Mouse (Mus musculus): Measurements from ENCODE around the gene Klhl12. TPM values are rescaled to one million over a fixed set of nuclear protein-coding genes. Genes with fewer than 3 reads are reported as not detected.
"Not testable (repeated sequence)": the region's sequence is repeated elsewhere in the genome, so short reads cannot be mapped to it uniquely, and the experiment has no call there.

Gene Klhl12
- polyA plus RNA-seq, 1 experiment: 30.3 TPM

DNA sequence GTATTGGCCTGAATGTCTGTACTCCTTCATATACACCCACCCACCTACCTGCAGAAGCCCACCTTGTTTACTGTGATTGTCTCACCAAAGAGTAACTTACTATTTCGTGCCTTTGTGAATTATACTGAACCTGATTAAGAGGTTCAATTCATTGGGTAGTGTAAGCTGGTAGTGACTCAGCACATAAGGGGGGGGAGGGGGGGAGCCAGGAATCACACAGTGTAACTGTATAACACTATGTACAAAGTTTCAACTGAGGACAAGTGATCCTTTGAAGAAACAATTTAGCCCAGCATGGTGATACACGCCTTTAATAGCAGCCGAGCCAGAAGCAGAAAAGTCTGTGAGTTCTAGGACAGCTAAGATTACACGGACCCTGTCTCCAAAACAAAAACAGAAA, 21.9 kb upstream of the Klhl12 start:
- TF ChIP-seq POLR2A (IDR thresholded peaks at IDR 0.05; ENCODE audit: control insufficient read depth, low read depth, low read length) (no peak), CTCF (IDR thresholded peaks at IDR 0.05; ENCODE audit: control insufficient read depth, insufficient read depth, insufficient replicate concordance, low read depth, low read length) (no peak)
- H3K4me1 ChIP-seq (ENCODE audit: control insufficient read depth, insufficient read depth, low read length): peaks cover 2% of the 10 kb centered on the region; the same call in 1 of the 2 replicates
- no peaks in the 10 kb centered on the region for H3K27me3 ChIP-seq (ENCODE audit: control insufficient read depth, insufficient read depth, low read length)
- peak overlapping the region; percentile 24 for H3K27ac ChIP-seq (ENCODE audit: control insufficient read depth, insufficient read depth, low read depth, low read length)
- peaks cover 3% of the 10 kb centered on the region for H3K36me3 ChIP-seq (ENCODE audit: control insufficient read depth, insufficient read depth, low read length)
- H3K4me3 ChIP-seq (ENCODE audit: control insufficient read depth, low read depth, low read length): no peak overlapping the region

- no peaks in the 10 kb centered on the region; the same call in 1 of the 2 replicates for H3K36me3 ChIP-seq (ENCODE audit: control insufficient read depth, insufficient read depth, low read length)
- H3K27ac ChIP-seq (ENCODE audit: control insufficient read depth, insufficient read depth, low read depth, low read length): no peak overlapping the region
- TF ChIP-seq POLR2A (IDR thresholded peaks at IDR 0.05; ENCODE audit: control insufficient read depth, low read depth, low read length): no peak
- no peak overlapping the region for H3K4me3 ChIP-seq (ENCODE audit: control insufficient read depth, low read depth, low read length)
- H3K4me1 ChIP-seq (ENCODE audit: control insufficient read depth, insufficient read depth, low read length): peaks cover 2% of the 10 kb centered on the region; the same call in 1 of the 2 replicates
- H3K27me3 ChIP-seq (ENCODE audit: control insufficient read depth, insufficient read depth, low read length): no peaks in the 10 kb centered on the region
These were observed 19.9 kb upstream of the Klhl12 start for GRCm38 (mm10) chr1:134435414-134435813.

GRCm38 (mm10) chr1:134440437-134440836, 14.9 kb upstream of the Klhl12 start:
- Histone ChIP-seq H3K27me3 (ENCODE audit: control insufficient read depth, insufficient read depth, low read length) (no peaks in the 10 kb centered on the region), H3K4me1 (ENCODE audit: control insufficient read depth, insufficient read depth, low read length) (no peaks in the 10 kb centered on the region), H3K27ac (ENCODE audit: control insufficient read depth, insufficient read depth, low read depth, low read length) (no peak overlapping the region), H3K4me3 (ENCODE audit: control insufficient read depth, low read depth, low read length) (no peak overlapping the region), H3K36me3 (ENCODE audit: control insufficient read depth, insufficient read depth, low read length) (no peaks in the 10 kb centered on the region)
- TF ChIP-seq POLR2A (IDR thresholded peaks at IDR 0.05; ENCODE audit: control insufficient read depth, low read depth, low read length) (no peak), CTCF (IDR thresholded peaks at IDR 0.05; ENCODE audit: control insufficient read depth, insufficient read depth, insufficient replicate concordance, low read depth, low read length) (no peak)

GRCm38 (mm10) chr1:134441737-134442136, 13.6 kb upstream of the Klhl12 start:
- H3K36me3 ChIP-seq (ENCODE audit: control insufficient read depth, insufficient read depth, low read length); H3K27me3 ChIP-seq (ENCODE audit: control insufficient read depth, insufficient read depth, low read length): not testable (repeated sequence)

DNA sequence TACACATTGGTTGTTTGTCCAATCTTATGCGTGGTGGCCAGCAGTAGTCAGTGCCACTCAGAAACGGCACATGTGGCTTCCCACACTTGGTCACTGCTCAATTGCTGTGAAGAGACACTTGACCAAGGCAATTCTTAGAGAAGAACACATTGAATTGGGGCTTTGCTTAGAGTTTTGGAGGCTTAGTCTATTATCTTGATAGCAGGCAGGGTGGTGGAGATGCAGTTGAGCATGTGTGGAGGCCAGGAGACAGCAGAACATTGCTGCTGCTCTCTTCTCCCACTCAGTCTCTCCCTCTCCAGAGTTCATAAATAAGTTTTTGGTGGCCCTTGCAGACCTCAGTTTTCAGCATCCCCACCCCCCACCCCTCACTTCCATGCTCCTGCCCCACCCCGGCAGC, 12.9 kb upstream of the Klhl12 start:
- no peaks in the 10 kb centered on the region for H3K36me3 ChIP-seq (ENCODE audit: control insufficient read depth, insufficient read depth, low read length)
- H3K4me3 ChIP-seq (ENCODE audit: control insufficient read depth, low read depth, low read length): no peak overlapping the region
- TF ChIP-seq POLR2A (IDR thresholded peaks at IDR 0.05; ENCODE audit: control insufficient read depth, low read depth, low read length) (no peak), CTCF (IDR thresholded peaks at IDR 0.05; ENCODE audit: control insufficient read depth, insufficient read depth, insufficient replicate concordance, low read depth, low read length) (no peak)
- no peak overlapping the region for H3K27ac ChIP-seq (ENCODE audit: control insufficient read depth, insufficient read depth, low read depth, low read length)
- H3K27me3 ChIP-seq (ENCODE audit: control insufficient read depth, insufficient read depth, low read length): no peaks in the 10 kb centered on the region
- no peaks in the 10 kb centered on the region for H3K4me1 ChIP-seq (ENCODE audit: control insufficient read depth, insufficient read depth, low read length)

More at GRCm38 (mm10) chr1:134441737-134442136, 13.6 kb upstream of the Klhl12 start:
- H3K4me3 ChIP-seq (ENCODE audit: control insufficient read depth, low read depth, low read length); H3K4me1 ChIP-seq (ENCODE audit: control insufficient read depth, insufficient read depth, low read length); H3K27ac ChIP-seq (ENCODE audit: control insufficient read depth, insufficient read depth, low read depth, low read length): not testable (repeated sequence)

GRCm38 (mm10) chr1:134443288-134443687, 12.0 kb upstream of the Klhl12 start:
- H3K4me3 ChIP-seq (ENCODE audit: control insufficient read depth, low read depth, low read length); H3K27ac ChIP-seq (ENCODE audit: control insufficient read depth, insufficient read depth, low read depth, low read length); H3K27me3 ChIP-seq (ENCODE audit: control insufficient read depth, insufficient read depth, low read length); H3K36me3 ChIP-seq (ENCODE audit: control insufficient read depth, insufficient read depth, low read length); H3K4me1 ChIP-seq (ENCODE audit: control insufficient read depth, insufficient read depth, low read length): not testable (repeated sequence)

DNA sequence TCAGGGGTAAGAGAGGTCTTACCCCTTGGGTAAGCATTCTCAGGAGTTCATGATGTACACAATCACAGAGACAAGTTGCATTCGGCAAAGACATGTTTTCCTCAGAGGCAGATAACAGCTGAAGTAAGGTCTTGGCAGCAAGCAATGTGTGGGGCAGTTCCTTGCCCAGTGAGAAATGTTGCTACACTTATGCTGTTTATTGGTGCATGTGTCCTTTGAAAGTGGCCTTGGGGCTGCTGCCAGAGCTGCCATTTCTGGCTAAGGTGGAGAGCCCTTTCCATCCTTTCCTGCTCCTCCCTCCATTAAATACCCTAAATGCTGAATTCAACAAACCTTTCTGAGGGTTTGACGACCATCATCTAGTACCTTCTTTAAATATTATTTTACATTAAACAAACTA, 9.9 kb upstream of the Klhl12 start:
- H3K36me3 ChIP-seq (ENCODE audit: control insufficient read depth, insufficient read depth, low read length): no peaks in the 10 kb centered on the region
- no peaks in the 10 kb centered on the region for H3K4me1 ChIP-seq (ENCODE audit: control insufficient read depth, insufficient read depth, low read length)
- no peak overlapping the region for H3K4me3 ChIP-seq (ENCODE audit: control insufficient read depth, low read depth, low read length)
- TF ChIP-seq POLR2A (IDR thresholded peaks at IDR 0.05; ENCODE audit: control insufficient read depth, low read depth, low read length) (no peak), CTCF (IDR thresholded peaks at IDR 0.05; ENCODE audit: control insufficient read depth, insufficient read depth, insufficient replicate concordance, low read depth, low read length) (no peak)
- no peaks in the 10 kb centered on the region for H3K27me3 ChIP-seq (ENCODE audit: control insufficient read depth, insufficient read depth, low read length)
- H3K27ac ChIP-seq (ENCODE audit: control insufficient read depth, insufficient read depth, low read depth, low read length): no peak overlapping the region; the same call in 1 of the 2 replicates

DNA sequence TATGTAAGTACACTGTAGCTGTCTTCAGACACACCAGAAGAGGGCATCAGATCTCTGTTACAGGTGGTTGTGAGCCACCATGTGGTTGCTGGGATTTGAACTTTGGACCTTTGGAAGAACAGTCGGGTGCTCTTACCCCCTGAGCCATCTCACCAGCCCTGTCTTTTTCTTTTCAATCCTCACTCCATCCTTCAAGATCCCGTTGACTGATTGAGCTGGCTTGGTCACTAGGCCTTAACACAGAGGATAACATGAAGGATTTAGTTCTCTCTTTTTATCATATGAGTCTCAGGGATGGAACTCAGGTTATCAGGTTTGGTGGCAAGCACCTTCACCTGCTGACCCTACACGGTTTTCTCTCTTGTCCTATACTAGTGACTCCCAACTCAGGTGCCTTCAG, 6.8 kb upstream of the Klhl12 start:
- H3K27ac ChIP-seq (ENCODE audit: control insufficient read depth, insufficient read depth, low read depth, low read length); H3K4me3 ChIP-seq (ENCODE audit: control insufficient read depth, low read depth, low read length); H3K4me1 ChIP-seq (ENCODE audit: control insufficient read depth, insufficient read depth, low read length); H3K36me3 ChIP-seq (ENCODE audit: control insufficient read depth, insufficient read depth, low read length); H3K27me3 ChIP-seq (ENCODE audit: control insufficient read depth, insufficient read depth, low read length): not testable (repeated sequence)

All from testis, adult 2 months (tissue).